Mouse (Mus musculus) gastrocnemius, adult 2 months (tissue): ENCODE measurements around the gene Pet2. TPM values are rescaled to one million over a fixed set of nuclear protein-coding genes. Genes with fewer than 3 reads are reported as not detected.

Experiments used
- DNase-seq: peaks from one replicate; pipeline ENCODE4 v3.0.0; 2022
- H3K27ac ChIP-seq: fragments of 200-600 bp; 2 replicates; pipeline ENCODE4 v1.8.1; 2022; ENCODE audit warnings: mild to moderate bottlenecking
- H3K4me3 ChIP-seq: fragments of 200-600 bp; 2 replicates; pipeline ENCODE4 v1.8.1; 2022; ENCODE audit warnings: mild to moderate bottlenecking, moderate library complexity
- CTCF ChIP-seq: fragments of 200-600 bp; IDR thresholded peaks from 2 replicates; pipeline ENCODE4 v1.8.1; 2022; ENCODE audit warnings: antibody characterized with exemption, mild to moderate bottlenecking, moderate library complexity
- intact Hi-C: fragments of 180-260 bp; cut with DNase I; formaldehyde crosslinking; loops from one replicate; pipeline ENCODE4 v1.15.1; 2025
- long read RNA-seq, 2 experiments: library from polyadenylated mRNA; stranded (forward); transcript quantifications; one replicate each; pipeline ENCODE4 v2.0.0; 2021
- total RNA-seq, 2 experiments: library from RNA; stranded (reverse); gene quantifications; 2 replicates each; pipeline ENCODE4 v1.2.3; 2021

Gene Pet2
- total RNA-seq: not detected
- long read RNA-seq, experiment 1: 0 reads
- long read RNA-seq, experiment 2: 0 reads

DNA sequence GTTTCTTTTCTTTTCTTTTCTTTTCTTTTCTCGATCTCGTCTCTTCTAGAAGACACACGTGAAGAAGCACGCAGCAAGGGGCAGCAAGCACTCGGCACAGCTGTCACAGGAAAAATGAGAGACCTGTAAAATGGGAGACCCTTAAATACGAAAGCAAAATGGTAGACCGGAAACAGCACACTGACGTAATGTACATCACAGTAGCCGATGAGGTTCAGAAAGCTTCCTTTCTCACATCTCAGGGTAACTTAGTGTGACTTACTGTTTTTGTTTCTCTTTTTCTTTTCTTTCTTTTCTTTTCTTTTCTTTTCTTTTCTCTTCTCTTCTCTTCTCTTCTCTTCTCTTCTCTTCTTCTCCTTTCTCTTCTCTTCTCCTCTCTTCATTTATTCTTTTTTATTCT, at the start of gene Pet2:
Pet2 (minus strand) TSS at position 101 of the 400 bp plus-strand sequence.
- no peak for TF ChIP-seq CTCF

More for the DNA sequence above, at the start of gene Pet2:
- DNase-seq: no peak
- H3K4me3 ChIP-seq: no peak within 1 kb of the TSS
- intact Hi-C loops: no loop called here
- no peak within 1 kb of the TSS for H3K27ac ChIP-seq
